Mouse (Mus musculus): ENCODE data around the gene Jph4. TPM values are rescaled to one million over a fixed set of nuclear protein-coding genes. Genes with fewer than 3 reads are reported as not detected.

The Jph4 gene
- polyA plus RNA-seq, 1 experiment from 2014 or later = 41.3 TPM

Other genes starting within 250 kb of the Jph4 start
- 10.0 and 11.7 TPM in 2 replicates for gene Homez, start 246.0 kb downstream of the Jph4 start, polyA plus RNA-seq (2014; fragmentation: Nextera tagmentation; extraction: Ambion mirVana)
- 3.8 and 7.2 TPM in 2 replicates for gene Ppp1r3e, start 239.4 kb downstream of the Jph4 start, polyA plus RNA-seq (2014; fragmentation: Nextera tagmentation; extraction: Ambion mirVana)
- gene Bcl2l2, start 233.6 kb downstream of the Jph4 start, polyA plus RNA-seq (2014; fragmentation: Nextera tagmentation; extraction: Ambion mirVana) = 4.8 and 5.3 TPM in 2 replicates
- not detected in 2 replicates for gene Gm20521, start 233.5 kb downstream of the Jph4 start, polyA plus RNA-seq (2014; fragmentation: Nextera tagmentation; extraction: Ambion mirVana)
- gene Pabpn1, start 224.4 kb downstream of the Jph4 start, polyA plus RNA-seq (2014; fragmentation: Nextera tagmentation; extraction: Ambion mirVana) = 149 and 176 TPM in 2 replicates
- 121 and 122 TPM in 2 replicates for gene Slc22a17, start 203.8 kb downstream of the Jph4 start, polyA plus RNA-seq (2014; fragmentation: Nextera tagmentation; extraction: Ambion mirVana)
- 9.9 and 13.5 TPM in 2 replicates for gene Efs, start 190.8 kb downstream of the Jph4 start, polyA plus RNA-seq (2014; fragmentation: Nextera tagmentation; extraction: Ambion mirVana)
- gene Il25, start 184.2 kb downstream of the Jph4 start, polyA plus RNA-seq (2014; fragmentation: Nextera tagmentation; extraction: Ambion mirVana) = 0.39 and 0.76 TPM in 2 replicates
- 10.4 and 17.5 TPM in 2 replicates for gene Cmtm5, start 180.7 kb downstream of the Jph4 start, polyA plus RNA-seq (2014; fragmentation: Nextera tagmentation; extraction: Ambion mirVana)
- 0.23 and 1.7 TPM in 2 replicates for gene Myh6, start 150.0 kb downstream of the Jph4 start, polyA plus RNA-seq (2014; fragmentation: Nextera tagmentation; extraction: Ambion mirVana)
- not detected in 2 replicates for gene Gm17428, start 140.0 kb downstream of the Jph4 start, polyA plus RNA-seq (2014; fragmentation: Nextera tagmentation; extraction: Ambion mirVana)
- gene Myh7, start 122.3 kb downstream of the Jph4 start, polyA plus RNA-seq (2014; fragmentation: Nextera tagmentation; extraction: Ambion mirVana) = 4.5 and 4.8 TPM in 2 replicates
- gene Ngdn, start 101.5 kb downstream of the Jph4 start, polyA plus RNA-seq (2014; fragmentation: Nextera tagmentation; extraction: Ambion mirVana) = 44.9 and 50.9 TPM in 2 replicates
- 23.9 and 27.3 TPM in 2 replicates for gene Zfhx2, start 24.6 kb downstream of the Jph4 start, polyA plus RNA-seq (2014; fragmentation: Nextera tagmentation; extraction: Ambion mirVana)
- 29.3 and 32.0 TPM in 2 replicates for gene Thtpa, start 22.2 kb downstream of the Jph4 start, polyA plus RNA-seq (2014; fragmentation: Nextera tagmentation; extraction: Ambion mirVana)
- gene Ap1g2, start 10.3 kb downstream of the Jph4 start, polyA plus RNA-seq (2014; fragmentation: Nextera tagmentation; extraction: Ambion mirVana) = 5.4 and 7.0 TPM in 2 replicates
- gene Dhrs2, start 105.1 kb upstream of the Jph4 start, polyA plus RNA-seq (2014; fragmentation: Nextera tagmentation; extraction: Ambion mirVana) = 1.0 and 1.9 TPM in 2 replicates